Mouse (Mus musculus) midbrain, postnatal 0 days (tissue): Measurements from ENCODE around the gene Rcvrn. TPM values are rescaled to one million over a fixed set of nuclear protein-coding genes. Genes with fewer than 3 reads are reported as not detected.

Source experiments
- ATAC-seq: fragments of 200-750 bp; cut with Nextera tagmentation; 2 replicates; pipeline ENCODE4 v1.8.0; 2017; ENCODE audit warnings: moderate number of reproducible peaks, mild to moderate bottlenecking, moderate TSS enrichment, moderate library complexity; ENCODE audit not compliant: low FRiP score
- DNase-seq: peaks from one replicate; pipeline ENCODE4 v3.0.0-alpha.2; 2015; ENCODE audit warnings: low spot score
- H3K27ac ChIP-seq: fragments of 300-500 bp; sonication (generic); 2 replicates; pipeline ENCODE4 v1.5.1; 2014; ENCODE audit warnings: low read depth, mild to moderate bottlenecking, low read length, mixed read lengths
- H3K27me3 ChIP-seq: fragments of 300-500 bp; sonication (generic); 2 replicates; pipeline ENCODE4 v1.6.1; 2014; ENCODE audit warnings: low read length, control low read depth, mixed read lengths; ENCODE audit not compliant: insufficient read depth
- H3K36me3 ChIP-seq: fragments of 300-500 bp; sonication (generic); 2 replicates; pipeline ENCODE4 v1.6.1; 2014; ENCODE audit warnings: low read length, control low read depth, mixed read lengths; ENCODE audit not compliant: insufficient read depth
- H3K4me1 ChIP-seq: fragments of 300-500 bp; sonication (generic); 2 replicates; pipeline ENCODE4 v1.6.1; 2014; ENCODE audit warnings: mild to moderate bottlenecking, control low read depth, antibody characterized with exemption, low read length, mixed read lengths; ENCODE audit not compliant: insufficient read depth
- H3K4me2 ChIP-seq: fragments of 300-500 bp; sonication (generic); 2 replicates; pipeline ENCODE4 v1.6.1; 2014; ENCODE audit warnings: low read depth, mild to moderate bottlenecking, low read length, mixed read lengths; ENCODE audit not compliant: poor library complexity, severe bottlenecking
- H3K4me3 ChIP-seq: fragments of 300-500 bp; sonication (generic); 2 replicates; pipeline ENCODE4 v1.5.1; 2014; ENCODE audit warnings: low read depth, mild to moderate bottlenecking, low read length, moderate library complexity
- H3K9ac ChIP-seq: fragments of 300-500 bp; sonication (generic); replicated peaks from 2 replicates; pipeline ENCODE4 v1.6.1; 2014; ENCODE audit warnings: mild to moderate bottlenecking, low read length, moderate library complexity, mixed read lengths; ENCODE audit not compliant: poor library complexity, severe bottlenecking
- H3K9me3 ChIP-seq: fragments of 300-500 bp; sonication (generic); 2 replicates; pipeline ENCODE4 v1.6.1; 2016; ENCODE audit warnings: low read length, control low read depth
- CTCF ChIP-seq: IDR thresholded peaks from 2 replicates; pipeline ENCODE4 v1.5.1; 2016; ENCODE audit warnings: antibody characterized with exemption, mild to moderate bottlenecking
- WGBS: fragments of 180-500 bp; shearing (Covaris S2); extraction: QIAGEN DNeasy Blood & Tissue Kit; methylation state at CpG from one replicate; pipeline ENCODE4 v1.1.7; 2014; 5-methylcytosine and 5-hydroxymethylcytosine counted together
- polyA plus RNA-seq: library from polyadenylated mRNA; unstranded; fragments of >200 nt; fragmentation: Nextera tagmentation; extraction: Ambion mirVana; gene quantifications from 2 replicates; pipeline ENCODE4 v1.2.1, GENCODE M21; 2015
- total RNA-seq: library from RNA; depleted of rRNA; stranded (reverse); fragments of >200 nt; gene quantifications from 2 replicates; pipeline ENCODE4 v1.2.3, GENCODE M21; 2014

Gene Rcvrn
- total and polyA plus RNA-seq, 2 experiments from 2014 or later: not detected

DNA sequence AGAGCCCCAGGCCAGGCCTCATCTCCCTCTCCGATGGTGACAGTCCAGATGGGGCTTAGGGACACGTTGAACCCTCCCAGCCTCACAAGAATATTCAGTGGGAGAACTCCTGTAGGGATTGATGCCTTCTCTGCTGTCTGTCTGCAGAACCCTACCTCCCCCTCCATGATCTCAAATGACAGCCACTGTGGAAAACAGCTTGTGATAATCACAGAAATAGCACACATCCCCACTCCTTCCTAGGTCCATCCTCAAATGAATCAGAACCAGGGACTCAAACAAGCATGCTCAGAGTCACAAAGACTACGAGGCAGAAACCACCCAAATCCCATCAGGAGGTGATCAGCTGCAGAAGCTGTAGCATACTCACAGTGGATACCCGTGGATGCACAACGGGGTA is 29.0 kb upstream of the Rcvrn start:
- no peaks in the 10 kb centered on the region for H3K4me1 ChIP-seq
- no peak overlapping the region for H3K9ac ChIP-seq
- H3K36me3 ChIP-seq: peaks cover 13% of the 10 kb centered on the region
- TF ChIP-seq CTCF: no peak
- H3K4me3 ChIP-seq: no peak overlapping the region
- WGBS: 82% methylated on average over 5 of the region's 5 CpGs
- no peaks in the 10 kb centered on the region for H3K9me3 ChIP-seq
- ATAC-seq (no peak), DNase-seq (no peak)
- H3K27me3 ChIP-seq: no peaks in the 10 kb centered on the region
- H3K4me2 ChIP-seq: no peak overlapping the region
- H3K27ac ChIP-seq: no peak overlapping the region

DNA sequence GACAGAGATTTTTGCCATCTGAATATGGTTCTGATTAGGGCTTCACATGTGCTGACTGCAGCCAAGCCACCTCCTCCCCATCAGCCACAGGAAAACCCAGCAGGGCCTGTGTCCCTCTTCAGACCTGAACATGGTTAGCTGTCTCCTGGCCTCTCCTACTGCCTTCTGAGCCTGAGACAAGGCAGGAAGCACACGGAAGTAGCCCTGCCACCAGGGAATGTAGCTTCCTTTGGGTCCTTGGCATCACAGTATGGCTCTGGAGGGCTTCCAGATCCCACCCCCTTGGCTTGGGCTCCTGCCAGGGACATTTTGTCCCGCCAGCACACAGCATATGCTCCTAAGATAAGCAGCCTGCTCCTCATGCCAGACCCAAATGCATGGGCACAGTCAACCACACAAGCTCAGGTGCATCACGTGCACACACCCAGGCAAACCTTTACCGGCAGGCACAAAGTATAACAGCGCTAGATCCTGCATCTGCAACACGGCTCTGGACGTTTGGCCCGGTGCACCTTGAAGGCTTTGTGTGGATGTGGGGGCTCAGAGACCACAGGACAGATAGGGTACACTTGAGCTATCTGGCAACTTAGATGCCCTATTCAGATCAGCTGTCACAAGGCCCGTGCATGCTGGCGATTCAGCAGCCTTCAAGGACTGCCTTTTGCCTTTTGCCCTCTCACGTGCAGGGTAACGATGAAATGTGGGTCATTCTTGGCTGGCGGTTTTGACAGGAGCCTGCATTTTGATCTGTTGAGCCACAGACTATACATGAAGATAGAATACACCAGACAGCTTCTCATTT is 27.4 kb upstream of the Rcvrn start:
- Histone ChIP-seq H3K27ac (no peak overlapping the region), H3K4me1 (no peaks in the 10 kb centered on the region), H3K9me3 (no peaks in the 10 kb centered on the region), H3K27me3 (no peaks in the 10 kb centered on the region), H3K9ac (no peak overlapping the region), H3K36me3 (0 out of 2 replicates have a peak, but pooled peaks cover 4% of the 10 kb centered on the region), H3K4me2 (no peak overlapping the region), H3K4me3 (no peak overlapping the region)
- DNase-seq (peak; percentile 60), ATAC-seq (no peak)
- 75% methylated on average over 13 of the region's 13 CpGs for WGBS
- TF ChIP-seq CTCF: no peak

DNA sequence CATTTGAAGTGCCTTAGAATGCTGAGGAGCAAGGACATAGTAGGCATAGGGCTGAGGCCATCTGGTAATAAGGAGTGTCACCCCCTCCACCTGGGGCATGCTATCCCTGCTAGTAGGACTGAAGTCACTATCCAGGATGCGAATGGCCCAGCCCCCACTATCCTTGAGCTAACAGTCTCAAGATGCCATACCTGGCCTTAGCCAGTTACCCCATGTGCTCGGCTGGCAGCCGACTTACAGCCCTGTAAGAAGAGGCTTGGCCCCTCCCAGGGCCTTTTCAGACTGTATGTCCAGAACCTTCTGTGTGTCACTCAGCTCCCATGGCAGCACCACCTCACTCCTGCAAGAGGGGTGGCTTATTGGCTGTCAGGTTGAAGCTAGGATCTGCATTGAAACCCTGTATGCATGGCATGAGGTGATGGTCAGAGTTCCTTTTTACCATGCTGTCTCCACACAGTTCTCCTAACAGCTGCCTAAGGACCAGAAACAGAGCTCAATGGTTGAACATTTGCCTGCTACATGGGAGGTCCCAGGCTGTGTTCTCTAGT is 26.6 kb upstream of the Rcvrn start:
- 0 out of 2 replicates have a peak, but pooled peaks cover 4% of the 10 kb centered on the region for H3K36me3 ChIP-seq
- no peak for TF ChIP-seq CTCF
- no peaks in the 10 kb centered on the region for H3K4me1 ChIP-seq
- no peaks in the 10 kb centered on the region for H3K9me3 ChIP-seq
- 88% methylated on average over 3 of the region's 3 CpGs for WGBS
- no peak for ATAC-seq
- no peak overlapping the region for H3K27ac ChIP-seq
- no peak overlapping the region for H3K4me2 ChIP-seq
- H3K4me3 ChIP-seq: no peak overlapping the region
- DNase-seq: no peak
- no peaks in the 10 kb centered on the region for H3K27me3 ChIP-seq
- H3K9ac ChIP-seq: no peak overlapping the region

DNA sequence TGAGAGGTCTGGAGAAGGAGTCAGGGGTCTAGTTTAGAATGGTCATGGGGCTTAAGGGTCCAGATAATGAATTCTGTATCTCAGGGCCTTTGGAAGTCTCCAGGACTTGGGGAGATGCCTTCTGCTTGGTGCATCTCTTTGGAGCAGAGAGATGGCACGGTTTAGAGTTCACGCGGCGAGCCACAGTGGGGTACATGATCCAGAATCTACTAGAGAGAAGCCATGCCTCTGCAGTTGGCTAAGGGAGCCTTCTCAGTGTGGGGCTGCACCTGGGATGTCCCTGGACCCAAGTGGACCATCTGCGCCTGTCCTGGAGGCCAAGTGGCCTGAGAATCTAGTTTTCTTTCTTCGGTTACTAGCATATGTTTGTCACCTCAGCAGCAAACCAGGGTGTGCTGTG is 25.1 kb upstream of the Rcvrn start:
- TF ChIP-seq CTCF: no peak
- no peaks in the 10 kb centered on the region for H3K9me3 ChIP-seq
- H3K4me2 ChIP-seq: no peak overlapping the region
- H3K27me3 ChIP-seq: no peaks in the 10 kb centered on the region
- H3K4me3 ChIP-seq: no peak overlapping the region
- 97% methylated on average over 6 of the region's 6 CpGs for WGBS
- 0 out of 2 replicates have a peak, but pooled peaks cover 4% of the 10 kb centered on the region for H3K36me3 ChIP-seq
- no peak overlapping the region for H3K9ac ChIP-seq
- no peaks in the 10 kb centered on the region for H3K4me1 ChIP-seq
- no peak for ATAC-seq
- DNase-seq: no peak
- H3K27ac ChIP-seq: no peak overlapping the region

DNA sequence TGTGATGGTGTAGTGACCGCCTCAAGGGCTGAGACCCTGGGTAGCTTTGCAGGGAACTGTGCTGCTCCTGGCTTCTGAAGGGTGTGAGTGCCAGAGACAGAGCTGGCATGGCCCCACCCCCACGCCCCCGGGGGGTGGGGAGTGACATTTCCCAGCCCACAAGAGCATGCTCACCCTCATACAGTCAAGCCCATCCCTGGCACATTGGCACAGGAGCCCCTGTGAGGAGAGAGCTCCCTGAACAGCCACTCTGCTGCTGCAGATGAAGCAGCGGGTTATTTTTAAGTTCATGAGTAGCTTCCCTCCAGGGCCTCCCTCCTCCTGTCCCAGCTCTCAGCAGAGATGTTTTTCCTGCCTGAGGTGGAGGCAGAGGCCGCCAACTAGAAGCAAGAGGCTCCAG is 23.0 kb upstream of the Rcvrn start:
- DNase-seq (no peak), ATAC-seq (no peak)
- Histone ChIP-seq H3K4me2 (no peak overlapping the region), H3K9me3 (no peaks in the 10 kb centered on the region), H3K36me3 (no peaks in the 10 kb centered on the region), H3K27ac (no peak overlapping the region), H3K27me3 (no peaks in the 10 kb centered on the region), H3K4me3 (no peak overlapping the region), H3K4me1 (no peaks in the 10 kb centered on the region), H3K9ac (no peak overlapping the region)
- 69% methylated on average over 5 of the region's 5 CpGs for WGBS
- TF ChIP-seq CTCF: no peak
